Mouse (Mus musculus) kidney, adult 18-20 months (tissue): ENCODE measurements around the gene Pank3.

Source experiments
- DNase-seq: peaks from one replicate; pipeline ENCODE4 v3.0.0; 2021

Pank3 gene

DNA sequence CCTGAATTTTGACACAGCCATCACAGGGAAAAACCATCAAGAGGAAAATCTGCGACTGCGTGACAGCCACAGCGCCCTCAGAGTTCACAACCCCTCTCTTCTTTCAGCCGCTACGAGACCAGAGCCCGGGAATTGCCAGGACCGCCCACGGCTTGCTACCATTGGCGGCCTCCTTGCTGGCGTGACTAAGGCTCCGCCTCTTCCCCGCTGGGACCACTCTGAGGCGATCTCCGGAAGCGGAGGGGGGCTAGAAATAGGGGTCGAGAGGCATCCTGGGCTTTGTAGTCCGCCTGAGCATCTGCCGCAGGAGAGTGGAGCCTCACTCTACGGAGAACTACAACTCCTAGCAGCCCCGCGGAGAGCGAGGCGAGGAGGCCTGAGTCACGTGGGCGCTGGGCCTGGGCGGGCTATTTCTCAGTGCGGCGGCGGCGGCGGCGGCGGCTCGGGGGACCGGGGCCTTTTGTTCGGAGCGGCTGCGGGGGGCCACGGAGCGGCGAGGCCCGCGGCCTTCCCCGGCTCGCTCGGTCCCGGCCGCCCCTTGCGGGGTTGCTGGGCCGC is at the start of gene Pank3:
TSS of gene Pank3 (plus strand) at position 297 of the 558 bp plus-strand sequence.
- peak; percentile 94 for DNase-seq

DNA sequence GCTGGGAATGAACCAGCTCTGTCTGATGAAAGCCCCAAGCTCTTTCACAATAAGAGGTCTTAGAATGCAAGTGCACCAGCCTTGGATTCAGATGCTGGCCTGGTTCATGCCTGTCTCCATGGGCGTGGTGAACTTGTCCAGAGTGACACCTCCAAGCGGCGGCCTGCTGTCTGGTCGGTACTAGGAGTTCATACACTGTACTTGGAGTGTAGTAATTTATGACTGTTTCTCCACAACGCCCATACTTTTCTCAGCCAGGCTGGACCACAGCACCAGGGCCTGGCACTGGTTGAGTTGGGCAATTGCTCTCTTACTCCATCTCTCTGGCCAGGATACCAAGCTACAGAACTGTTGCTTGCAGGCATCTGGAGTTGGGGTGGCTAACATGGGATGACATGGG is 45.4 kb upstream of the Pank3 start:
- no peak for DNase-seq

DNA sequence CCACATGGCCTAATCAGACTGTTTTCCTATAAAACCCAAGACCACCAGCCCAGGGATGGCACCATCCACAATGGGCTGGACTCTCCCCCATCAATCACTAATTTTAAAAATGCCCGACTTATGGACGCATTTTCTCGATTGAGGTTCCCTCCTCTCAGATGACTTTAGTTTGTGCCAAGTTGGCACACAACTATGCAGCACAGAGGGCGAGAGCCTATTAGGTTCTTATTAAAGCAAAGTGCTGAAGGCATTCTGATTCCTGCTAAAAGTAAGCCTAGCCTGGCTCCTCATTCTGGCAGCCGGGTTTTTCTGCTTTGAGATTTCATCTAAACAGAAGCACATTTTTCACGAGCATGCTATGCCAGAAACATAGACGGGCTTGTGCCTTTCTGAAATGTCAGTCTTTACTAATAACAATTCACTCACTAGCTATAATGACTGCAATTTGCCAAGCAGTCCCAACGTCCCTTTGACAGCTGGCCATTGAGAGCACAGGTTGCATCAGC is 42.9 kb upstream of the Pank3 start:
- no peak for DNase-seq

DNA sequence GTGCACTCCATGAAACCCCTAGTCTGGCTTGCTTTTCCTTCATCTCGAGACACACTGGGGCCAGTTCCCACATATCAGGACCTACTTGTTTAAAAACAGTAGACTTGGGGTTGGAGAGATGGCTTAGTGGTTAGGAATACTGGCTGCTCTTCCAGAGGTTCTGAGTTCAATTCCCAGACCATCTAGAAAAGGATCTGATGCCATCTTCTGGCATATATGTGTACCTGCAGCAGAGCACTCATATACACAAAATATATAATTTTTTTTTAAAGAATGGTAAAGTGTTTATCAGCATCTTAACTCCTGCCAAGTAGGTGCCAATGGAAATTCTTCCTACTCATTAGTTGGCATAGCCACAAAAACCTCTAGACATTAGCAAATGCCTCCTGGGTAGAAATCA is 41.1 kb upstream of the Pank3 start:
- no peak for DNase-seq

DNA sequence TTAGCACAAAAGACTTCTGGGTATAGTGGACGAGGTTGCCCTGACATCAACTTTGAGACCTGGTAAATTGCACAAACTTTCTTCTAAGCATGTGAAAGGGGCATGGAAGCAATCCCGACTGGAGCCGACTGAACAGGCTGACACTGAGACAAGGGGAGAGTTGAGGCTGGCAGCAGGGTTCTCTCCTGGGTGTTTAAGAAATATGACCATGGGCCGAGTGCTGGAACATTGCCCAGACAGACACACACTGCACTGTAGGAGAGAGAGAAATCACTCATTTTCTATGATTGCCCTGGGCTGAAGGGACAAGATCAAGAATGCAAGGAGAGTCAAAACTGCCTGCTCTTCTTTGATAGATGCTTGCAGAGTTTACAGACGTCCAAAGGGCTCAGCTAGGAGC is 40.1 kb upstream of the Pank3 start:
- DNase-seq: no peak

DNA sequence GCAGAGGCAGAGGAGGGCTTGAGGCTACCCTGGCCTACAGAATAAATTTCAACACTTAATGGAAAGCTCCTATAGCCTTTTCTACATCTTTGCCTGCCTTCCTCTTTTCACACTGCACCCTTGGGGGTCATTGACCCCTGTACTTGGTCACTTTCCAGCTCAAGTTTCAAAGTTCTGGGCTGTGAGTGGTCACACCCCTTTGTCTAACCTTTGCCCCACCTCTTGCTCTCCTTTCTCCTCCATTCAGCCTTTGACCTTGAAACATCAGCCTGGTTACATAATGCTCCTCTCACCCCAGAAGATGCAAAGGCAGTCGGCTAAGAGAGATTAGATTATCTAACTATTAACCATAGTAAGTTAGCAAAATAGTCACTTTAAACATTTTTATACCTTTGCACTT is 36.9 kb upstream of the Pank3 start:
- DNase-seq: peak; percentile 46

DNA sequence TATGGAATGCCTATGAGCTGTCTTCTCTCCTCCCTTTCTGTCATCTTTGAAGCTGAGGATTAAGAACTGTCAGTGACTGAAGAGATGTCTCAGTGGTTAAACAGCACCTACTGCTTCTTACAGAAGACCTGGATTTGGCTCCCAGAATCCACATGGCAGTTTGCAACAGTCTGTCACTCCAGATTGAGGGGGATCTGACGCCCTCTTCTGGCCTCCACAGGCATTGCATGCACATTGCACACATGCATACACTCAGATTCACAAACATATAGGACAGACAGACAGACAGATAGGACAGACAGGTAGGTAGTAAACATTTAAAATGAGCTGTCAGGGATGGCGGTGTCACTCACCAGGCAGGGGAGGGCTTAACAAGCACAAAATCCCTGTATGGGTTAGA is 32.5 kb upstream of the Pank3 start:
- no peak for DNase-seq

DNA sequence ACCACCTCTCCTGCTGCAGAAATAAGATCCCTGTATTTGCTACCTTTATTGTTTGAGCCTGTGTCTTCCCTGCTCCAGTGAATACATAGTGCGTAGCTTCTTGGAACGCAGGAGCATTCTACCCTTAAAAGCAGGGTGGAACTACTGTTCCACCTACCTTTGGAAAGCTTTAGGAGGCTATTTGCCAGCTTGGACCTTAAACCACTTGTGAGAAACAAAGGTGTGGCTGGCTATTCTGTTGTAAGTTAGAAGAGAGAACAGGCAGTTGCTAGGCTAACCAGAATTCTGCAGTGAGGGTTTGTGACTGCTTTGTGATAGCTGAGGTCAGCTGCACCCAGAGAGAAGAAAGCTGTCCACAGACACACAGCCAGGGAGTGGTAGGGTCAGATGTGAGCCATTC is 32.0 kb upstream of the Pank3 start:
- DNase-seq: no peak

DNA sequence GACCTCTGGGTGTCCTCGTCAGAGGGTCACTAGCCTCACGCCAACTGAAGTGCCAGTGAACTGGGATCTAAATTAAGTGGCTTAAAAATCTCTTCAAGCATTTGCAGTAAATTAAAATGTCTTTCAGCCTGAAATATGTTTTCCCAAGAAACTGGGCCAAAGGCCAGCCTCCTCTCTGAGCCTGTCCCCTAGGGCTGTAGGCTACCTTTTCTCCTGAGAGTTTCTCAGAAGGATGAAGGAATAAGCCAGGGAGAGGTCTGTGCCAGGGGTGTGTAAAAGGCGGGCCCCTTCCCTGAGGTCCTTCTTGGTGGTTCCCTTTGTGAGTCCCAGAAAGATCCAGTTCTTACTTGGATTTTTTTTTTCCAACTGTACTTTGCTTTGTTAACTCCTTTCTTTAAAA is 31.2 kb upstream of the Pank3 start:
- no peak for DNase-seq

DNA sequence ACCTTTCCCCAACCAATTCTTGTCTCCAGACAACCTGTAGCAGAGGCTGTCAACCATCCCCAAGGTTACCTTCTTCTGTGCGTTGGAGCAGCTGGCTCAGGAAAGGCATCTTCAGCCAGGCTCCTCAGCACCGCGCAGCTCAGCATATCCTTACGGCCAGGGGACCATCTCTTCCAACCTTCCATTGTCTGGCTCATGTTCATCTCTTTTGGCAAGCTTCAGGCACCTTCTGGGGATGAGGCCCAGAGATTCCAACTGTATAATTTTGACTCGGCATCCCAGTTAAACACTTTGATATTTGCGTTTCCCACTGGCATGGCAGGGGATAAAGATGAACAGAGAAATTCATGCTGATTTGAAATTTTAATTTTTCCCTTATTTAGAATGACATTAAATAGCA is 25.7 kb upstream of the Pank3 start:
- DNase-seq: no peak

DNA sequence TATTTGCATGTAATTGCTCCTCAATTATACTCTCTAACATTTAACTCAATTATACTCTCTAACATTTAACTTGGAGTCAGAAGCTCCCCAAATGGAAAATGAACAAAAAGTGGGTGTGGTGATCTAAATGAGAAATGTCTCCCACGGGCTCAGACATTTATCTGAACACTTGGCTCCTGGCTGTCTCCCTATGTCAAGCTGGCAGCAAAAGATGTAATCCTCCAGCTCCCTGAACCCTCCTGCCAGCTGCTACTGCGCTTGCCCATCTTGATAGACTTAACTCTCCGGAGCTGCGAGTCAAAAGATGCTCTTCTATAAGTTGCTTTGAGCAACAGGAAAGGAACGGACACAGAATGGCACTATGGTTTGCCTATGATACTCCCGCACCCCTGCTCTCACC is 24.7 kb upstream of the Pank3 start:
- DNase-seq: no peak

DNA sequence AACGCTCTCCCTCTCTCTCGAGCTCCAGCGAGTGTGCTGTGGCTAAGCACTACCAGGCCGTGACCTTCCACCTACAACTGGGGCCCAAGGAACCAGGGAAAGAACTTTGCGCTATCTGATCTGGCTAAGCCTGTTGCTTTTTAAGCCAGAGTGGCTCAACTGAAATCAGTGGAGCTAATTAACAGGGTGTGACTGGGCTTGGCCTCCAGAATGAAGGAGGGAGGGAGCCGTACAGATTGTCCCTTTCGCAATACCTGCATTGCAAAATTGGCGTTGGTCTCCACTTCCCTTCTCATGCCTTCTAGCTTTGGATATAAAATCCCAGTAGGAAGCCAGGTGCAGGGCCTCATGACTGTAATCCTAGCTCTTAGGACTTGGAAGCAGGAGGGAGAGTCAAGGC is 18.7 kb upstream of the Pank3 start:
- DNase-seq: peak; percentile 54

DNA sequence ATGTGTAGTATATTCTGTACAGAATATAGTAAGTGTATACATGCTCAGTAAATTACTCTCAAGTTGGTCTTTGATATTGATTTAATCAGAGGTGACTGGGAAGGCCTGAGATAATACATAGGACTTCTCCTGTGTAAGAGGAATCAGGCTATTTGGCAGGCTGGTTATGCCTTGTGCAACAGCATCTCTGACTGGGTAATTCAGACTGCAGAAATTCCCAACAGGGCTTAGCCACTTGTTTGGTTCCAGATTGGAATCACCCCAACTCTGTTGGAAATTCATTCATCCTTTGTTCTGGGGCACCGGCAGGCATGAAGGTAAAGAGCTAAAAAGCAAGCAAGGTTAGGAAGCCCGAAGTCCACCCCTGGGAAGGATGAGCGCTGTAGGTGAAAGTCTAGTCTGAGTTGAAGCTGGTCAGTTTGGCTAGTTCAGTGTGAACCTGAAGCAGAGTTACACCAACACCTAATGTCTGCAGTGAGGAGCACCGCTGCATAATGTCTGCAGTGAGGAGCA is 14.3 kb upstream of the Pank3 start:
- DNase-seq: no peak

DNA sequence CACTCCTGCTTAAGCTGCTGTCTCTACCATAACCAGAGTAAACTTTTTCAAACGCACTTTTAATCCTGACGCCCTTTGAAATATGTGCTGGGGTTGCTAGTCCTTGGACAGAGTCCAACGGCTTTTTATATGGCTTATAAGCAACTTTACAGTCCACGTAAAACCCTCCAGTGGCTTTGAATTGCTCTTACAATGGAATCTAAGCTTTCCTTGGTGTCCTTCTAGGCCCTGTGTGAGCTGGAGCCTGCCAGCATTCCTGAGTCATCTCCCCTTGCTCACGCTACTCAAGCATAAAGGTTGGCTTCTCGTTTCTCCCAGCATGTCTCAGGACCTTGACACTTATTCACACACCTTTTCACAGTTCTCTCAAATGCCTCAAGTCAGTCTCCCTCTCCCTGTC is 13.7 kb upstream of the Pank3 start:
- DNase-seq: no peak

DNA sequence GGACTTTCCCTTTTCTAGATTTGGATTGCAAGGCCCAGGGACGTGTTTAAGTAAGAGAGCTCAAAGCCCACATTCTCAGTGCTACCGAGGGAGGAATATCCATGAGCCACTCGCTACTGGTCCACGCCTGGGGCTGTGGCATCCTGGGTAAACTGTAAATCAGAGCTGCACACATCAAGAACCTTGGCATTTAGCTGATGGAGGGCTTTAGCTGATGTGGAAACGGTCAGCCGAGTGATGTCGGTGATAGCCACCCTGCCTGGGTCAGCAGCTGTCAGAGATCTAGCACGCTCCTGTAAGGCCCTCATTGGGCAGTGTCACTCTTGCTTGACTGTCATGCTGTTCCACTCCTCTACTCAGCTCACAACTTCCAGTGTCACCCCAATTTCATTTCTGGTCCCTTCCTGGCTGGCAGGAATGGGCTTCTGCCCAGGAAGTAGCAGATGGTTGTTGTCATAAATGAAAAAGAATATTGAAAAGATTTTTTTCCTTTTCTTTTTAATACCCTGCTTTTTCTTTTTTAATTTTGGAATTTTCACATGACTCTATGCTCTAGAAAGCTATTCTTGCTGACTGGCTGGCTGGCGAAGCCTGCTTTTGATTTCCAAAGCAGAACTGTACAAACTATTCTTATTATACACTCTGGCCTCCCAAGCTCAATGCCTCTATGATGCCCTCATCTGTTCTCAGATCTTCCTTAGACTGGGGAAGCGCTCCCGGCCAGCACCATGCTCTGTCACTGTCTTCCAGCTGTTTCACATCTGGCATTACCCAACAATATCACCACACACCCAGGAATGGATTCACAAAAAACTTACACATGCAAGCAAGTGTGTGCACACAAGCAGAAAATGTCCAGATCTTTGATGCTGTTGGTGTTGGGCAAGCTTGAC is 12.6 kb upstream of the Pank3 start:
- no peak for DNase-seq

DNA sequence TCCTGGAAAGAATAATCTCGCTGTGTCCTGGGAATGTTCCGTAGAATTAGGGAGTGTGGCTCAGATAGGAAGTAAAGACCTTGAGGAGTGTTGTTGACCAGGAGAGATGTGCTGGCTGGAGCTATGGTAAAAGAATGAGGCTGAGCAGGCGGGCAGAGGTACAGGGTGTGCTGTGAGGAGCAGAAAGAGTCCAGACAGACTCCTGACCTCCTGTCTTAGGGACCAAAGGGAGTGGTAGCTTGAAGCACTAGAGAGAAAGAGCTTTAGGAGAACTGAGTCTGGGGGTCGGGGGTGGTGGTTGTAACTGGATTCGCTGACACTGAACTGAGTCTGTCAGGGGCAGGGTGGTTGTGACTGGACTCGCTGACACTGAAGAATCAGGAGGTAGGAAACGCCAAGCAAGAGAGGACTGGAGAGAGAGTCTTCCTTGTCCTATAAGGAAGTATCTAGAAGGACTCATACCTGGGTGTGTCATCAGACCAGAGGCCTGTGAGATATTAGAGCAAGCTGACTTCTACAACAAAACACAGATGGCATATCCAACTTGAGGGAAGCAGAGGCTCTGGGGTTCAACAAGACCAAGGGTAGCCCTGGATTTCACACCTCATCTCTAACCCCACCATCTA is 9.2 kb upstream of the Pank3 start:
- no peak for DNase-seq

DNA sequence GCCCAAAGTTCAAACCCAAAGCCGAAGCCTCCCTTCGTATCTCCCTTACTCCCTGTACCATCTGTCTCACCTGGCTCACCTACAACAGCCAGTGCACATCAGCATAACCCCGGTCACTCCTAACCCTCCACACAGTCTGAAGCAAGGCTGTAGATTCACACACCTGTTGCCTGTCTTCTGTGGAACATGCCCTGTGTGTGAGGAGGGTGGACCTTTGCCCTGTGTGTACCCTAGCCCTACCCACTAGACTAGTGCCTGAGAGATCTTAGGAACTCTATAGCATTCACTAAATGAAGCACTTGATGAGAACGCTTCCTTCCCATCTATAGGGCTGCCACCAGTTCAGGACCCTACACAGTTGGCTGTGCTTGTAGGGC is 8.7 kb upstream of the Pank3 start:
- no peak for DNase-seq

DNA sequence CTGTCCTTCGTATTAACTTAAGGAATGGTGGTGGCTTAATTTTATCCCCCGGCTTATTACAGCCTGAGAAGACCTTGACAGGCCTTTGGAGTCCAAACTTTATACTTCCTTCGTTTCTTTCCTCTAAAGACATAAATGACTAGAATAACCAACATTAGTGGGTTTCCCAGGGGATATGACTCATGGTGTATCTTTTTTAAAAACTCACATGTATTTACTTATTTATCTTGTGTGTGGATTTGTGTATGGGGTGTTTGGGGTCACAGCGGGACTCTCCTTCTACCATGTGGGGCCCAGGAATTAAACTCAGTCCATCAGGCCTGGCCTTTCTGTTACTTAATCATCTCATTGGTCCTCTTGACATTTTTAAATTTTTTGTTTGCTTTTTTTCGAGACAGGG is 2.4 kb upstream of the Pank3 start:
- no peak for DNase-seq

DNA sequence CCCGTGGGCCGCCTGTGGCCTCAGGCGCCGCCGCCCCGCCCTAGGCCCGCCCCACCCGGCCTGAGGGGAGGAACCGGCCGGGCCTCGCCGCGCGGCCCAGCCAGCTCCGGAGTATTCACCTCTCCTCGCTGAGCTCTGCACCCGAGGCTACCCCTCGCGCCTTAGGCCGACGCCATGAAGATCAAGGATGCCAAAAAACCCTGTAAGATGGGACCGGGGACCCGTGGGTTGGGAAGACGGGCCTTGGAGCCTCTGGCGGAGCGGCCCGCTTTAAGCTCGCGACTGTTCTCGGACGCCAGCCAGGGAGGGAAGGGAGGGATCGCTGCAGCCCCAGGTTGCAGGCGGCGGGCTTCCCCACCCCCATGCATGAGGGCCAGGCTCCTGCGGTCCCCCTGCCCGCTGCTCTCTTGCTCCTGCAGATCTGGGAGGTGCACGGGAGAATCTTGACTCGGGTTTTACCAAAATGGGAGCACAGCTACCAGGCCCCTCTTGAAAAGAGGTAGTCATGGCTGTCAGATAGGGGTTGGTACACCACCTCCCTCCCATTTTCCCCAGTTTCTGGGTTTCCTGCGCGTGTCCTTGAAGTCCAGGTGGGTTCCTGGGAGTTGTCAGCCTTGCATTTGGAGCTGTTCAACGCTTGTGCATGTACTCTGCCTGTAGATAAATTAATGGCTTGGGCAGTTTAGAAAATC is 608 bp downstream of the Pank3 start:
- DNase-seq: peak; percentile 90

DNA sequence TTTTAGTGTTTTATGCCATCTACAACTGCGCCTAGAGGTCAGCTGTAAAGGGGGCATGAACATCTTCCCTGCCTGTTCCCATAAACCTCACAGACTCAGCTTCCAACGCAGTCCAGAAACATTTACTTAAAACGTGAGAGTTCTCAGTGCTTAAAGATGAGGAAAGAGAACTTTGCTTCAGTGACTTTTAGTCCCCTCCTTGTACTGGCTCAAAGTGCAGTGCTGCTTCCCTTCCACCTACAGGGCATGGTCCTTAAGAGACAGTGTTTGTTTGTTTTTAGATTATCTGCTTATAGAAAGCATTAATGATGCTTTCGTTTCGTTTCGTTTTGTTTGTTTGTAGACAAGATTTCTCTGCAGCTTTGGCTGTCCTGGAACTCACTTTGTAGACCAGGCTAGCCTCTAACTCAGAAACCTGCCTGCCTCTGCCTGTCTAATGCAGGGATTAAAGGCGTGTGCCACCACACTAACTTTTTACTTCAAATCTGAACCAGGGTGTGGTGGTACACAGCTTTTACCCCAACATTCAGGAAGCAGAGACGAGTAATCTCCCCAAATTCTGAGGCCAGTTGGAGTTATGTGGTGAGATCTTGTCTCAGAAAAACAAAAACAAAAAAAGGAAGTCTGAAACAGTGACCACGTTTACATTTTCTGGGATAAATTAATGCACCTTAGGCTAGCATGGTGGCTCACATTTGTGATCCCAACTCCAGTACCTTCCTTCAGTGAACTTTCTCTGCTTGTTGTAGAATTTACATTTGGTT is 1.6 kb downstream of the Pank3 start:
- DNase-seq: no peak

DNA sequence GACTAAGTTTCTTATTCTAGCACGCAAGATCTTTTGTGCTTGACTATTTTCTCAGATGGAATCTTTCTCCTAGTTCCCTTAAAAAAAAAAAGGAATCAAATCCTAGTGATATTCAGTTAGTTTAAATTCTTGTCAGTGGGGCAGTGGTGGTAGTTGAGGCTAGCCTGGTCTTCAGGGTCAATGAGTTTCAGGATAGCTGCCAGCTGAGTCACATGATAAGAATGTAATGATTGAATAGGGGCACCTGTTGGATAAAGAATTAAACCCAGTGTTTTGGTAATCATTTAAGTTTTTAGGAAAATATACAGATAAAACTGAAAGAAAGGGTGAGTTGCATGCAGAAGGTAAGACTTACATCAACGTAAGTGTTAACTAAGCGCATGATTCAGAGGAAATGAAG is 6.3 kb downstream of the Pank3 start:
- DNase-seq: no peak

DNA sequence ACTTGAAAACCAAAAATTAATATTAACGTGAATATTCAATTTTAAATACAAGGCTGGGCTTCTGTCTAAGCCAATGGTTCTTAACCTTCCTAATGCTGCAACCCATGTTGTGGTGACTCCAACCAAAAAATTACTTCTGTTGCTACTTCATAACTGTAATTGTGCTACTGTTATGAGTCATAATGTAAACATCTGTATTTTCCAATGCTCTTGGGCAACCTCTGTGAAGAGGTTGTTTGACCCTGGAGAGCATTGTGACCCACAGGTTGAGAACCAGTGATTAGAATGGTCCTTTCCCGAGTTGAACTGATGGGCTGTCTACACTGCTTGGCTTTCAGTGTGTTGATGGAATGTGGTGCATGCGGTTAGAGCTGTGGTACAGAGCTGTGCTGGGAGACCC is 7.2 kb downstream of the Pank3 start:
- no peak for DNase-seq

DNA sequence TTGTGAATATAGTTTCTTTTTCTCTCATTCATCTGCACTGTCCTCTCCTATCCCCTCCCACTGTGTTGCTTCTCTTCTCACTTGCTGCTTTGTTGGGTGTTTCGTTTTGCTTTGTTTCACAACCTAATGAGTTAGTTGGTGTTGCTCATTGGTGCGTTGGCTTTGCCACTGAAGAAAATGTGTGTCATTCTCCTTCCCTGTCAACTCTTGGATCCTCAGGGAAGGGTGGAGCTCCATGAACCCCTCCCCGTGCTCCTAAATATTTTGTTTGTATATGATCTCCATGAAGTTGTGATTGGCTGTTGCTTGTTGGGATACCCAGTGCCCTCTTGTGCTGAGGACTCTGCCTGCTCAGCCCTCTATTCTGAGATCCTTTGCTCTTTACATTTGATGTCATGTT is 11.1 kb downstream of the Pank3 start:
- DNase-seq: no peak
